Mouse (Mus musculus) spleen, adult 2 months (tissue): ENCODE results near the gene Zfp688.

ENCODE experiments used
- CTCF ChIP-seq: fragments of 200-500 bp; IDR thresholded peaks from 2 replicates; pipeline ENCODE4 v1.5.1; 2011; ENCODE audit warnings: mild to moderate bottlenecking, inconsistent platforms; ENCODE audit not compliant: insufficient read depth, insufficient read length, insufficient replicate concordance; ENCODE audit errors: extremely low read depth
- POLR2A ChIP-seq: fragments of 200-500 bp; IDR thresholded peaks from 2 replicates; pipeline ENCODE4 v1.6.1; 2011; ENCODE audit warnings: low read depth, low read length, inconsistent platforms

DNA sequence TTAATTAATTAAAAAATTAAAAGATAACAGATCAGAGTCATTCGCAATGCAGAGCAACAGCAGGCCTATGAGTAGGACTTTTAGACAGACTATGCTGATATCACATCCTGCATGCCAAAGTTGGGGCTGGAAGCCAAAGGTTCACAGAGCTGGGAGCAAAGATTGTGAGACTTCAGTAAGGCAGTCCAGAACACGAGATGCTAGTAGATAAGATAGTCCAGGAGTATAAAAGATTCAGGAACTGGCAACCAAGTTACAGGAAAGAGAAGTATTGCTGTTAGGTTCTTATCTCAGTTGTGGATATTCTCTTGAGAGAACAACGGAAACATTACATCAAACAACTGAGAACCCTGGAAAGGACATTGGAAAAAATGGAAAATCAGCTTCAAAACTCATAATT is 4.5 kb upstream of the Zfp688 start:
- TF ChIP-seq POLR2A = no peak
- no peak for TF ChIP-seq CTCF
